Mouse (Mus musculus) neutrophil, adult 5-6 weeks (primary cell): ENCODE data around the gene Zfp651. TPM values are rescaled to one million over a fixed set of nuclear protein-coding genes. Genes with fewer than 3 reads are reported as not detected.

Source experiments
- ATAC-seq: fragments of 151-379, 151-347 bp; 2 replicates; pipeline ENCODE4 v1.8.0; 2017; ENCODE audit warnings: mild to moderate bottlenecking, moderate TSS enrichment; ENCODE audit not compliant: insufficient number of reproducible peaks, poor library complexity, low FRiP score, severe bottlenecking; ENCODE audit errors: extremely low read depth
- total RNA-seq: library from RNA; stranded (forward); fragments of 200-1000 nt; gene quantifications from 2 replicates; pipeline ENCODE4 v1.2.3, GENCODE M21; 2017

Zfp651 gene
- 0.12 TPM in 1 of 2 replicates, not detected in the other for total RNA-seq

- ATAC-seq: no peak
These were observed at the start of gene Zfp651 for GRCm38 (mm10) chr9:121759091-121760081. TSS of gene Zfp651 (plus strand) at chr9:121759330.

DNA sequence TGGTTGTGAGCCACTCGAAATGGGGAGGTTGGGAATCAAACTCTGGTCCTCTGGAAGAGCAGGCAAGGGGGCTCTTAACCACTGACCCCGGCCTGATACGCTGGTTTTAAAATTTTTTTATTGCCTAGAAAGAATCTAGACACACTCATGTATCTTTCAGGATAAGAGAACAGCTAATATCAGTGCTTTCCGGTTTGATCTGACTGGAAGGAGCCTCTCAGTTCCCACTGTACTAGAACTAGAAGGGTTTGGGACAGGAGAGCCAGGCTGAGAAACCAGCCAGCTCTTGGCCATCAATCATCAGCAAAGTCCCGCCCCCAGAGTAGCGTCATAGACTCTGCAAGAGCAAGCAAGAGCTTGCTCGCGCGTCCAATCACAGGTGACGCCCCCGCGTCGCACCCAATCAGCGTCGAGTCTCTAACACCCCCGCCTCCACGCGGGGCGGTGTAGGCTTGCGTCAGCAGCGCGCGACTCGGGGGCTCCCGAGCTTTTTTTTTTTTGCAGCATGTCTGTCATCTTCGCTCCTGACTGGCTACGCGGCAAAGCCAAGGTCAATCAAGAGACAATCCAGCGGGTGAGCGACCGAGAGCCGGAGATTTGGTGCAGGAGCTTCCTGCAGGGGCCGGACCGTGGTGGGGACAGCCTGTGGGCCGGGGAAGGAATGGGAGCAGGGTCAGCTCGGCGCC lies 49.1 kb upstream of the Zfp651 start, which contains the start of gene Ss18l2:
Gene Ss18l2 (plus strand): TSS at position 432 of the 686 bp plus-strand sequence.
- ATAC-seq: peak; percentile 97

DNA sequence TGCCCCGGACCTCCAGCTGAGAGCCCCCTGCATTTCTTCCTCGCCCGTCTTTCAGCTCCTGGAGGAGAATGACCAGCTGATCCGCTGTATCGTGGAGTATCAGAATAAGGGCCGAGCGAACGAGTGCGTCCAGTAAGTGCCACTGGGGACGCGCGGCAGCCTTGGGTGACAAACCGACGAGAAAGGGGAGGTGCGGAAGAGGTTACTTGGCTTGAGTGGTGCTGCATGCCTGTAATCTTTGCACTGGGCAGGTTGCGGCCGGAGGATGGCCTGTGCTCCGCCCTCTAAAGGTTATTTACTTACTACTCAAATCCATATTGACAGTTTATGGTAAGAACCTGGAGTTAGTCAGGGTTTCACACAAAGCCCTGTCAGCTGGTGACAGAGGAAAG lies 48.5 kb upstream of the Zfp651 start:
- no peak for ATAC-seq

- no peak for ATAC-seq
These were observed 42.1 kb upstream of the Zfp651 start for GRCm38 (mm10) chr9:121717048-121717447.

DNA sequence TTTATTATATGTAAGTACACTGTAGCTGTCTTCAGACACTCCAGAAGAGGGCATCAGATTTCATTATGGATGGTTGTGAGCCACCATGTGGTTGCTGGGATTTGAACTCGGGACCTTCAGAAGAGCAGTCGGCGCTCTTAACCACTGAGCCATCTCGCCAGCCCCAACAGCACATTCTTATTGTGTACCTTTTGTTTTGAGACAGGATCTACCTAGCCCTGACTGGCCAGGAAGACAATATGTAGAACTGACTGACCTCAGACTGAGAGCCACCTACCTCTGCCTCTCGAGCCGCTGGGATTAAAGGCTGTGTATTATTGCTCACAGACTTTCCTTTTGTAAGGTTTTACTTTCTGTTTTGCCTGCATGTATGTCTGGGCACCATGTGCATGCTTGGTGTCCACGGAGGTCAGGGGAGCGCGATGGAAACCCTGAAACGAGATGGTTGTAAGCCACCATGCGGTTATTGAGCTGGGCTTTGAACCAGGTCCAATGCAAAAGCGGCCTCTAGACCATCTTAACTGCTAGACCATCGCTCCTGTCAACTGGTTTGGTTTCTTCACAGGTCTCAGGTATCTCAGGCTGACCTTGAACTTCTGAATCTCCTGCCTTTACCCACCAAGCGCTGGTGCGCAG lies 40.9 kb upstream of the Zfp651 start:
- ATAC-seq: no peak

DNA sequence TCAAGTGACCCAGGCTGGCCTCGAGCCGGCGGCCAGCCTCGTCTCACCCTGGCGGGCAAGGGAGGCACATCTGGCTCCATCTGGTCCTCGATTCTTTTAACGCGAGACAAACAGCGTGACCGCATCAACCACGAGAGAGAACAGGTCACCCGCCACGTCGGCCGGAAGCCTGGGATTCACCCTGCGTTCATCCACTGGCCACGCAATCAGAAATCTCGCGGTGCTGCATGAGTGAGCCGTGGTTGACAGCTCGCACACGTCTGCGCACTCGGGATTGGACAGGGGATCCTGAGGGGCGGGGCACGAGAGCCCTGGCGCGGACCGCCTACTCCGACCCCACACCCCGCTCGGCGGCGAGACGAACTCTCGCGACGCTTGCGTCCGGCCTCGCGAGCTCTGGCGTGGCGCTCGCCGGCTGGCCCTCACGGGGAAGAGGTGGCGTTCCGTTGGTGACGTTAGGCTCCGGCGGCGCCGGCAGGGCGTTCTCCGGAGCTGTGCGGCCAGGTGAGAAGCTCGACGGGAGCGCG lies 40.3 kb upstream of the Zfp651 start, which contains the start of gene Nktr:
Gene Nktr (plus strand): TSS at position 378 of the 527 bp plus-strand sequence.
- ATAC-seq: peak; percentile 96

DNA sequence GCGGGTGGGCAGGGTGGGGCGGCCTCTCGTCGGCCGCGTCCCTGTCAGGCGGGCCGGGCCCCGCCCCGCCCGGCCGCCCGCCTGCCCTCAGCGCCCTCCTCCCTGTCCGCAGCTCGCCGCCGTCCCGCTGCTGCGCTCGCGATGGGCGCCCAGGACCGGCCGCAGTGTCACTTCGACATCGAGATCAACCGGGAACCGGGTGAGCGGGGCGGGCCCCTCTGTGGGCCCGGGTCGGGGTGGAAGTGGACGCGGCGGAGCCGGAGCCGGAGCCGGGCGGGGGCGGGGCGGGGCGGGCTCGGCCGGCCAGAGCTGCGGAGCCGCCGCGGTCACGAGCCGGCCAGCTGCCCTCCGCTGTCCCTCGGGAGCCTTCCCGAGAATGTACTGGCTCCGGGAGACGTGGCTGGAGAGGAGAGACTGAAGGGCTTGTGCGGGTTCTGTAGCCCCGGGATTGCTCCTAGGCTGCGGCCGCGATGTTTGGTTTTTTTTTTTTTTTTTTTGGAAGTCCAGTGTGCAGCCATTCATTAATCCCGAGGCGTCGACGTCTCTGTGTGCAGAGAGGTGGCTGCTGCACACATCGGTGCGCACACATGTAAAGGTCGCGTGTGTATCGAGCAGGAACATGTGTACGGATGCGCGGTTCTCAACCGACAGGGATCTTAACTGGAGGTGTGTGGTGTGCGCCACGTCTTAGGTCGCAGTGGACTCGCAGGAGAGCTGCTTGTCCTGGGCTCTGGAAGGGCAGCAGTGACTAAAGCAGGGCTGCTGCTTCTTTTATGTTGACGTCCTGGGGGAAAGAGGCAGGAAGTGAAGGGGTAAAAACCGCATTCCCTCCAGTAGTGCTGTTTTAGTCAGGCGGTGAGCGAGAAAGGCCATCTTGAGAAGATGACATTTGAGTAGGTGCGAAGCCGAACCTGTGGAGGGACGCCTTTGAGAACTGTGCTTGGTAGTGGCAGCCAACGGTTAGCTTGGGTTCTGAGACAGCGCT lies 39.5 kb upstream of the Zfp651 start:
- ATAC-seq: peak; percentile 26; the same call in 1 of the 2 replicates

GRCm38 (mm10) chr9:121740490-121740889 lies 18.6 kb upstream of the Zfp651 start:
- ATAC-seq: no peak

DNA sequence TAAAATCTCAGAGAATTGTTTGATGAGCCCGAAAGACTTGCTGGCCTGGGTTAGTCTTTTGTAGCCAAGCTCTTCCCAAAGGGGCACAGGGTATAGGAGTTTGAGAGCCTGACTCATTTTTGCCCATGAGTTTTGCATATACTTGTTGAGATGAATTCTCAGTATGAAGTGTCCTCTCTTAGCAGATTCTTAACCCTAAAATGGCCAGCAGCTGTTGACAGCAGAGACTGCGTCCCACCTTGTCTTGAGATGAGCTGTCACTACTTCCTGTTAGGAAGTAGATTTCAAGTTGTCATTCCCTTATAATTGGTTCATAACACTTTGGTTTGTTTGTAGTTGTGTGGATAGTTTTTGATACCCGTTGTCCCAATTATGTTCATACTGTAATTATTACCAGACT lies 18.0 kb upstream of the Zfp651 start:
- ATAC-seq: no peak

GRCm38 (mm10) chr9:121744051-121744450 lies 15.1 kb upstream of the Zfp651 start:
- ATAC-seq: no peak

DNA sequence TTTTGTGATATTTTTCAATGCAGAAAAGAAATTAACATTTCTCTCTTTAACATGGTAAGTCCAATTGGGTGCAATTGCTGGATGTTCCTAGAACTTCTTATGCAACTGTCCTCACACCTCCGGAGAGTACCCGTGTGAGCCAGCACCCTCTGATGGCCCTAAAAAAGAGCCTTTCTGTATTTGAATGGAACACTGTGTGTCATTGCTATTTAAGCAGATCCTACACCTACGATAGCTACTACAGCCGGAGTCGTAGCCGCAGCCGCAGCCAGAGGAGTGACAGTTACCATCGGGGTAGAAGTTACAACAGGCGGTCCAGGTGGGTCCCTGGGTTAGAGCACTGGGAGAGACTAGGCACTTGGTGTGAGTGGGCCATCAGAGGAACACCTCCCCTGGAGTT lies 6.4 kb upstream of the Zfp651 start:
- no peak for ATAC-seq

DNA sequence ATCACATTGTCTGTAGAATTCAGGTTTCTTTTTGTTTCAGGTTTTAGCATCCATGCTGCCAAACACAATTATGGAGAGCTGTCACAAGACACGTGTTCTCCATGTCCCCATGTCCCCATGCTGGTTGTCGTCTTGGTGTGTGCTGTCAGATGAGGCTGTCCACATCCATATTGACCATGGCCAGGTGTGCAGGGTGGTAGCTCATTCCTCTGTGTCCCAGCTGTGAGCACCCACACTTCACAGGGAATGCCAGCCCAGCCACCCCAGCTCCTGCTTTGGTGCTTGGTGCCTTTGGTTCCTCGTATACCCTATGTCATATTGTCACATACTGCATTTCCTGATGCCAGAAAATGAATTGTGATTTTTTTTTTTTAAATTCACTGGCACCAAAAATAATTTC lies 4.5 kb upstream of the Zfp651 start:
- no peak for ATAC-seq

DNA sequence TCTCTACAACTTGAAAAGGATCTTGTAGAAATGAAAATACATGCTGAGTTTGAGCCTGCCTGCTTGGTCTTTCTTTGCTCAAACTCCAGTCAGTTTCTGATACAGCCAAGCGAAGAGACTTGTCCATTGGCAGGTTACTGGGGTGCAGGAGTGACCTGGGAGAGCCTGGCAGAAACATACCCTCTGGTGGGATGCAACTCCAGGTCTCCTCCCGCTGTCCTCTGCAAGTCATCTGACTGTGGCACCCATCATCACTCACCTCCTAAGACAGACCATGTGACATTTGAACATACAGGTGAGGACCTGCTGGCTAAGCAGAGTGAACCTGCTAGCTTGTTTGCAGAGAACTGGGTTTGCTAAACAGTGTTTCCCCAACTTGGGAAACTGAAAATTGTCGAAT lies 2.3 kb upstream of the Zfp651 start:
- no peak for ATAC-seq

- ATAC-seq: no peak
These were observed 1.7 kb upstream of the Zfp651 start for GRCm38 (mm10) chr9:121757432-121757831.

- ATAC-seq: no peak
These were observed 1.0 kb upstream of the Zfp651 start for GRCm38 (mm10) chr9:121757835-121758814.

DNA sequence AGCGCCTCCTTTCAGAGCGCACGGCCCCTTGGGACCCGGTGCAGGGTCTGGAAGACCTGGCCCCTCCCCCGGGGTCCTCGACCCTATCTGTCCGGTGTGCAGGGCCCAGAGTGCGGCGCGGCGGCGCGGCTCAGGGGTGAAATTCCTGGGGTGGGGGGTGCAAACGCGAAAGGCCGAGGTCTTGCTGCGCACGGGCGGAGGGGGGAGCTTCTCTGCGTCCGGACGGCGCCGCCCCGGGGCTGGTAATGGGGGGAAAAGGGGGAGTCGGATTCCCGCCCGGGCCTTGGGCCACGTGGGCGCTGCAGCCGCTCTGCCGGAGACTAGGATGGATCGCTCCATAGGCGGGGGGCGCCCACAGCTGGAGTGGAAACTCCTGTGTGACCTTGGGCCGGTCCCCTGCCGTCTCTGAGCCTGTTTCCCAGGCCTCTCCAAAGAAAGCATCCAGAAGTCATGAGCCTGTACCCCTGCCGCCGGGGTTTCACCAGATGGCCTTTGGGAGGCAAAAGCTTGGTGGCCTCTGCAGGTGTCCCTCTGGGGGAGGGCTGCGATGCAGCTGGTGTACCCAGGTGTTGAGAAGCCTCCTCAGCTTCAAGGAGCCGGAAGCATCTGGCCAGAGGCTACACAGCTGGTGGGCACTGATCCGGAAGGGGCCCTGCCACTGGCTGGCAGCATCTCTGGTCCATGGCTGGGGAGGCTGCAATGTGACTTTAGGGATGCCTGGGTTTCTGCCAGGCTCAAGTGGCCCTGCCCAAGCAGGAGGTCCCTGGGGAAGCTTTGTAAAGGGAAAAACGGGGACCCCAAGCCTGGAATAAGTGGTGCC lies 1.4 kb downstream of the Zfp651 start:
- no peak for ATAC-seq
